Mouse (Mus musculus) ovary, postnatal 10 days (tissue): ENCODE results near the gene Trmt5.

Experiments
- DNase-seq: peaks from one replicate; pipeline ENCODE4 v3.0.0; 2022; ENCODE audit warnings: low spot score

Gene Trmt5

GRCm38 (mm10) chr12:73269933-73270332, 16.6 kb downstream of the Trmt5 start:
- DNase-seq, result no peak

- DNase-seq, result no peak
Measured at GRCm38 (mm10) chr12:73269531-73269930, 17.0 kb downstream of the Trmt5 start.

- no peak for DNase-seq
Measured at GRCm38 (mm10) chr12:73268497-73268896, 18.0 kb downstream of the Trmt5 start.

- DNase-seq, result no peak
Measured at GRCm38 (mm10) chr12:73266597-73266996, 19.9 kb downstream of the Trmt5 start.

GRCm38 (mm10) chr12:73265381-73265978, 21.0 kb downstream of the Trmt5 start:
- no peak for DNase-seq

- DNase-seq, result no peak
Measured at GRCm38 (mm10) chr12:73260339-73260738, 26.2 kb downstream of the Trmt5 start.

GRCm38 (mm10) chr12:73259269-73259668, 27.2 kb downstream of the Trmt5 start:
- no peak for DNase-seq

GRCm38 (mm10) chr12:73255006-73255405, 31.5 kb downstream of the Trmt5 start:
- DNase-seq, result no peak

GRCm38 (mm10) chr12:73245687-73246086, 40.8 kb downstream of the Trmt5 start:
- DNase-seq, result no peak

- no peak for DNase-seq
Measured at GRCm38 (mm10) chr12:73241960-73242359, 44.5 kb downstream of the Trmt5 start.

GRCm38 (mm10) chr12:73232586-73232985, 53.9 kb downstream of the Trmt5 start:
- no peak for DNase-seq

GRCm38 (mm10) chr12:73231552-73231951, 55.0 kb downstream of the Trmt5 start:
- DNase-seq, result no peak

- DNase-seq, result no peak
Measured at GRCm38 (mm10) chr12:73230196-73230595, 56.3 kb downstream of the Trmt5 start.
